Mouse (Mus musculus) urinary bladder, adult 2 months (tissue): ENCODE data around the gene Stk35. TPM values are rescaled to one million over a fixed set of nuclear protein-coding genes. Genes with fewer than 3 reads are reported as not detected.

ENCODE experiments used
- DNase-seq: peaks from one replicate; pipeline ENCODE4 v3.0.0; 2022; ENCODE audit warnings: low spot score
- polyA plus RNA-seq: library from polyadenylated mRNA; depleted of rRNA; stranded (reverse); fragments of >200 nt; gene quantifications from 2 replicates; pipeline ENCODE4 v1.2.3, GENCODE M21; 2012; rRNA removed

The Stk35 gene
- polyA plus RNA-seq: 20.7 and 21.6 TPM in 2 replicates

GRCm38 (mm10) chr2:129800271-129800903, at the start of gene Stk35:
Gene Stk35 (plus strand): TSS chr2:129800517.
- DNase-seq: peak; percentile 78

GRCm38 (mm10) chr2:129782046-129782445, 18.3 kb upstream of the Stk35 start:
- DNase-seq: no peak

- no peak for DNase-seq
Measured at GRCm38 (mm10) chr2:129796501-129796900, 3.8 kb upstream of the Stk35 start.

GRCm38 (mm10) chr2:129797709-129798108, 2.6 kb upstream of the Stk35 start:
- DNase-seq: no peak

- DNase-seq: no peak
Measured at GRCm38 (mm10) chr2:129798410-129798809, 1.9 kb upstream of the Stk35 start.

GRCm38 (mm10) chr2:129800904-129801230, 550 bp downstream of the Stk35 start:
- DNase-seq: no peak

GRCm38 (mm10) chr2:129801231-129802029, 1.1 kb downstream of the Stk35 start:
- peak; percentile 98 for DNase-seq

GRCm38 (mm10) chr2:129805486-129805885, 5.2 kb downstream of the Stk35 start:
- no peak for DNase-seq

- DNase-seq: no peak
Measured at GRCm38 (mm10) chr2:129806486-129806885, 6.2 kb downstream of the Stk35 start.

- DNase-seq: no peak
Measured at GRCm38 (mm10) chr2:129810563-129810962, 10.2 kb downstream of the Stk35 start.

GRCm38 (mm10) chr2:129814033-129814432, 13.7 kb downstream of the Stk35 start:
- DNase-seq: no peak

- DNase-seq: no peak
Measured at GRCm38 (mm10) chr2:129815076-129815475, 14.8 kb downstream of the Stk35 start.

GRCm38 (mm10) chr2:129817603-129818257, 17.4 kb downstream of the Stk35 start:
- no peak for DNase-seq

GRCm38 (mm10) chr2:129818868-129819267, 18.6 kb downstream of the Stk35 start:
- DNase-seq: no peak

- no peak for DNase-seq
Measured at GRCm38 (mm10) chr2:129819531-129819930, 19.2 kb downstream of the Stk35 start.

- DNase-seq: no peak
Measured at GRCm38 (mm10) chr2:129819951-129820350, 19.6 kb downstream of the Stk35 start.

- no peak for DNase-seq
Measured at GRCm38 (mm10) chr2:129821021-129821420, 20.7 kb downstream of the Stk35 start.

GRCm38 (mm10) chr2:129821568-129821967, 21.3 kb downstream of the Stk35 start:
- no peak for DNase-seq

GRCm38 (mm10) chr2:129823310-129823709, 23.0 kb downstream of the Stk35 start:
- DNase-seq: no peak

GRCm38 (mm10) chr2:129824254-129824653, 23.9 kb downstream of the Stk35 start:
- no peak for DNase-seq

GRCm38 (mm10) chr2:129826141-129826540, 25.8 kb downstream of the Stk35 start:
- DNase-seq: no peak

- DNase-seq: no peak
Measured at GRCm38 (mm10) chr2:129832993-129833392, 32.7 kb downstream of the Stk35 start.

GRCm38 (mm10) chr2:129834221-129834620, 33.9 kb downstream of the Stk35 start:
- no peak for DNase-seq
